Mouse (Mus musculus) megakaryocyte-erythroid progenitor cell, adult 5 weeks (primary cell): ENCODE measurements around the gene Pofut2. TPM values are rescaled to one million over a fixed set of nuclear protein-coding genes. Genes with fewer than 3 reads are reported as not detected.

Experiments
- polyA plus RNA-seq: library from polyadenylated mRNA; stranded (reverse); fragments of >175 nt; gene quantifications from 2 replicates; pipeline ENCODE4 v1.2.3, GENCODE M21; 2012

Gene Pofut2
- 64.4 and 64.6 TPM in 2 replicates for polyA plus RNA-seq

DNA sequence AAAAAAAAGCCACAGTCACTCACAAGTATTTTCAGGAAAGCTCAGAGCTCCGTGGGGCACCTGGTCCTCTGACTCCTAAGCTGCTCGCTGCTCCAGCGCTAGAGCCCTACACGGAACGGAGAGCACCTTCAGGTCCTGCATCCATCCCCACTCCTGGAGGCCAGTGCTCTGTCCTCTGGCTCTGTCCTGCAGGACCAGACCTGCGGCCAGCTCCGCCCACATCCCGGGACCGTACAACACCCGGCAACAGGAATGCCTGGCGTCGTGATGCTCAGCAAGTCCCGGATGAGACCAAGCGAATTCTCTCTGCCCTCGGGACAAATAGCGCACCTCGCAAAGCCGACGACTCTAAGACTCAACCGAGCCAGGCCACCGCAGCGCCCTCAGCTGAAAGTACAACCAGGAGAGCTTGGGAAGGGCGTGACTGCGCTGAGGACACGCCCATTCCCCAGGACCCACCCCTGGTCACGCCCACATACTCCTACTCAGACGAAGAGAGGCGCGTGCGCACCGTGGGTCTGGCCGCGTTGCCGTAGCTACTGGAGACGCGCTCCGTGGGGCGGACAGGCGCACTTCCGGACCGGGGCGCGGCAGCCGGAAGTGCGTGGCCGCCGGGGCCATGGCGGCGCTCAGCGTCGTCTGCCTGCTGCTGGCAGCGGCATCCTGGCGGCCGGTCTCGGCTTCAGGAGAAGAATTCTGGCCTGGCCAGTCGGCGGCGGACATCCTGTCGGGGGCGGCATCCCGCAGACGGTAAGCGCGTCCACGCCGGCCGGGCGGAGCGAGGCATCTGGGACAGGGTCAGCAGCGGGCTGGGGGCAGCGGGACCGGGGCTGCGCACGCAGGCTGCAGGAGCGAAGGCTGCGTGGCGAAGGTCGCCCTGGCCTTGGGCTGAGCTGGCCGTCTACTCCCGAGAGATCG, at the start of gene Pofut2:
Pofut2 (plus strand) TSS at position 515 of the 918 bp plus-strand sequence.

Other genes with a start within 250 kb of the Pofut2 start
- 54.0 and 58.7 TPM in 2 replicates for gene Slc19a1, start 227.0 kb upstream of the Pofut2 start, polyA plus RNA-seq
- gene Col18a1, start 92.7 kb upstream of the Pofut2 start, polyA plus RNA-seq, result 1.6 and 2.9 TPM in 2 replicates
- gene Adarb1, start 159.1 kb downstream of the Pofut2 start, polyA plus RNA-seq, result 0.53 and 1.1 TPM in 2 replicates